Mouse (Mus musculus): ENCODE results near the gene Olig1.

The Olig1 gene

DNA sequence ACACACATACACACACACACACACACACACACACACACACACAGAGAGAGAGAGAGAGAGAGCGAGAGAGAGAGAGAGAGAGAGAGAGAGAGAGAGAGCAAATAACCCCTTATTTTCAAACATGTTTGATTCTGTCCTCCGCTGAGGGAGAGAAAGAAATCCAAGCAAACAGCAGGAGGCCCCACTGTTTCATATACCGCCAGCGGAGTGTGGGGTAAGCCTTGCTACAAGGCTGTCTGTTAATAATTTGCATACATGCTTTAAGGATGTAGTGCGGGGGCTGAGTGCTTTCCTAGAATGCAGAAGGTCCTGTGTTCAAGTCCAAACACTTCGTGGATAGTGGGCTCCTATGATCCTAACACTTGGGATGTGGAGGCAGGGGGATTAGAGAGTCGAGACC, 43.3 kb downstream of the Olig1 start:
- no peak for DNase-seq

DNA sequence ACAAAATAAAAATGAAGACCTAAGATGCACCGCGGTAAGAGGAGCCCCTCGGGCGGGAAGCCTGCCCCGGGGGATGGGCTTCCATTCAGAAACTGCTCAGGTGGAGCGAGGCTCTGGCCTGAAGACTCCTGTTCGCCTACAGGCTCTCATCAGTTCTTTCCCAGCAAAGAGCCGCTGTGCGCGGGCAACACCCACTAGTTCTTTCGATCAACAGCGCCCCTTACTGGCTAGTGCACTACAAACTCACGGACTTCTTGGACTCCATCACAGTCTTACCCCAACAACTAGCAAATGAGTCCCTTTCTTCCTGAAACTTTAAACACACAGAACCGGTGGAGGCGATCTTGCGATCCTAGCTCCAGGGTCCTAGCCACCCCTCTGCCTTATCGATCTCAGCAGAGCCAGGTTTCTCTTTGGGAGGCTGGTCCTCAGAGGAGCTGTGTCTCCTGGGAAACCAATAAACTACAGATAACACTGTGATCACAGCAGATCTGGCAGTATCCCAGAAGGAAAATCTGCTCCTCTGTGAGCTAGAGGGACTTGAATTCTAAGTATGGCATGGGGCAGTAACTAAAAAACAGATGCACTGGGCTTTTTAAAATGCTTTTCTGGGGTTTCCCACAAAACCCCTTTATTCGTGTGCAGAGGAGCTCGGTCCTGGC, 44.7 kb downstream of the Olig1 start:
- peak; percentile 70 to 85 for DNase-seq

DNA sequence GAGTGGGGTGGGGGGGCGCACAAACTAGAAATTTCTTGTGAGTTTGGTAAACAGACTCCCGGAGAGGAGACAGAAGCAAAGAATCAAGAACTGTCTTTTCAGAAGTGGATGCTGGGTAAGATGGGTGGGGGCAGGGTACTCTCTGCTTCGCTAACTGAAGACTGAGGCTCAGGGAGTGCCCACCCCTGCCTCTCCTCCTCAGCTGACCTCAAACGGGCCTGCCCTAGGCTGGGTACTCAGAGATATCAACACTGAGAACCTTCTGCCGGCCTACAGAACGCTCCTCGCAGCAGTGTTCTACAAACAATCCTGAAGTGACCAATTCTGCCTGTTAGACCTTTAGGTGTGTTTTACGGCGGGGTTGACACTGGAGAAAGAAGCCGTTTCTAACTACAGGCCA, 50.6 kb downstream of the Olig1 start:
- DNase-seq = no peak

DNA sequence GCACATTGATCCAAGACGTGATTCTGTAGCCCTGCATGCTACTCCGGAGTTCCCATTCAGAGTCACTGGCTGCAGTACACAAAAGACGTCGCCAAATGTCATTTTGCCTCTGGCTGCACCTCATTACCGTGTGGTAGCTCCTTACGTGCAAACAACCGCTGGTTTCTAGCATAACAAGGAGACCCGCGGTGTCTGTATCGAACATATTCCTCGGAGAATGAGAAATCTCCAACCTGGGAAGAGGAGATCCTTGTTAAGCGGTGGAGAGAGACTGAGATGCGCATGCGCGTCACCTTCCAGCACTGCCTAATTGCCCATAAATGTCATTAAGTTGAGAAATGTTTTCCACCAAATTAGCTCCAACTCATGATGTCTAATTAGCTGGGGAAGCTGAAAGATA, 51.0 kb downstream of the Olig1 start:
- DNase-seq = no peak
